Mouse (Mus musculus): Measurements from ENCODE around the gene Ptprd. TPM values are rescaled to one million over a fixed set of nuclear protein-coding genes. Genes with fewer than 3 reads are reported as not detected.
A peak's percentile ranks its signal among the peaks of the same experiment; 100 is the strongest.

Gene Ptprd
- polyA plus RNA-seq, 1 experiment from 2014 or later: 76.0 TPM

DNA sequence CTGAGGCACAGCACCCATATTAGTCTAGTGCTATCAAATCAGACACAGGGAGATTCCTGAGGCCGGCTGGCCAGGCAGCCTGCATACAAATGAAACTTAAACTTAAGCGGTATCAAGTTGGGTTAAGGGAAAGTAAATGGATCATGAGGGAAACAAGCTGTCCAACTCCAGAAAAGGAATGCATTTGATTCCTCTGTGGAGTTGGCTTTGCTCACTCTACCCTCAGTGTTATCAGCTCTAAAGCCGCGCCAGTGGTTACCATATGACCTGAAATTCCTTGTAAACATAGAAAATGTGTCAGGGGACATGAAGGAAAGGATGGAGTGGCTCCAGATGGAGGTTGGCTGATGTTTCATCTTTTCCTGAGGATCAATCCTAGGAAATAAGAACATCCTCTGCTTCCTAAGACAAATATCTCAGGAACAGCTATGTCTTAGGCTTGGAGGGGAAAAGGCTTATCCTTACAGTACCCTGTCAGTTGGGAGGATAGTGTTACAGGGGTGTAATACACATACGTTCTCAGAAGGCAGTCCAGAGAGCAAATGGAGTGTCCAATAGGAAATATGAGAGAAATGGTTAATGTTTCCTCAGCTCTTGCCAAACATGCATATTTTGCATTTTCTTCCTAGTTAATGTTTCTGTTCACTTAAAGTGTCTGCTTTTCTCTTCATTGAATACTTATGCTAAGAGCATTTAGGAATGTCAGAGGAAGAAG lies 697.7 kb downstream of the Ptprd start:
- Histone ChIP-seq H3K4me3 (replicated peaks; ENCODE audit: low read depth, low read length) (no peak overlapping the region), H3K4me1 (ENCODE audit: control insufficient read depth, insufficient read depth, low read length) (0 out of 2 replicates have a peak, but pooled peaks cover 7% of the 10 kb centered on the region), H3K27ac (replicated peaks; ENCODE audit: low read depth, low read length) (no peak overlapping the region), H3K36me3 (ENCODE audit: control insufficient read depth, insufficient read depth, low read length) (no peaks in the 10 kb centered on the region), H3K9ac (replicated peaks; ENCODE audit: low read length) (no peak overlapping the region), H3K9me3 (ENCODE audit: control insufficient read depth, low read length) (no peaks in the 10 kb centered on the region), H3K27me3 (ENCODE audit: control insufficient read depth, insufficient read depth, low read length) (no peaks in the 10 kb centered on the region), H3K4me2 (ENCODE audit: low read length) (no peak overlapping the region)
- WGBS: 77% methylated on average over 5 of the region's 5 CpGs
- no peak for ATAC-seq (ENCODE audit: low FRiP score, low TSS enrichment)
- no peak for DNase-seq

DNA sequence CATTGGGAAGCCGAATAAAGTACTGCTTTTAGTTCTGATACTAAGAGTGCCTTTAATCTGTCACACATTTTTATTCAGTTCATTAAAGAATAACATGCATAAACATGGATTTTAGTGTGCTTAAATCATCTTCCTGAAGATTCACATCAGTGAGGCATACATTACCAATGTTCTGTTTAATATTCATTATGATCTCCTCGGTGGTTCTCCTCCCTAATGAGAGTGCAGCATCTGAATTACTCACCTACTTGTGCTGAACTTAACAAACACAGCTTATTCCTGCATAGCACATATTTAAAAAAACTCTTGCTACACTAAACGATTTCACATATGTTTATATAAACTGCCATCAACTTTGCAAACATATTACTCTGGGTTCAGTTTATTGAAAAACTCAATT lies 698.7 kb downstream of the Ptprd start:
- Histone ChIP-seq H3K4me1 (ENCODE audit: control insufficient read depth, insufficient read depth, low read length) (0 out of 2 replicates have a peak, but pooled peaks cover 7% of the 10 kb centered on the region), H3K4me2 (ENCODE audit: low read length) (no peak overlapping the region), H3K4me3 (replicated peaks; ENCODE audit: low read depth, low read length) (no peak overlapping the region), H3K36me3 (ENCODE audit: control insufficient read depth, insufficient read depth, low read length) (no peaks in the 10 kb centered on the region), H3K9ac (replicated peaks; ENCODE audit: low read length) (no peak overlapping the region), H3K9me3 (ENCODE audit: control insufficient read depth, low read length) (no peaks in the 10 kb centered on the region), H3K27me3 (ENCODE audit: control insufficient read depth, insufficient read depth, low read length) (no peaks in the 10 kb centered on the region), H3K27ac (replicated peaks; ENCODE audit: low read depth, low read length) (no peak overlapping the region)
- no peak for DNase-seq
- WGBS: 53% methylated on average over 3 of the region's 3 CpGs
- no peak for ATAC-seq (ENCODE audit: low FRiP score, low TSS enrichment)

DNA sequence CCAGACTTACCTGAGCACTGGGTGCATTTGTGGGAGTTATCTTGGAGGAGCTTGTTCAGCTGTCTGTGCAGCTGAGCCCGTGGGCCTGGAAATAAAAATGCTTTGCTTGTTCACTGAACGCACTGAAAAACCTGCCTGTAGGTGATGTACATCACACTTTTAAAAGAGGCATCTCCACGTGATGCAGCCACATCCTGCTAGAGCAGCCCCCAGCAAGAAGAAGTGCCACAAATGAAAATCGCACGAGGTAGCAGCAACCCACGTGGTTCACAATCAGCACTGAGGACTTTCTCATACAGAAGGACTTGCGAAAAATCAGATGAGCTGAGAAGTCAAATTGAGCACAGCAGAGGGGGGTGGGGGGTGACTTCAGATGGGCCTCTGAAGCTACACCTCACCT lies 757.7 kb downstream of the Ptprd start:
- H3K4me1 ChIP-seq (ENCODE audit: control insufficient read depth, insufficient read depth, low read length): no peaks in the 10 kb centered on the region
- no peak overlapping the region for H3K4me3 ChIP-seq (replicated peaks; ENCODE audit: low read depth, low read length)
- no peaks in the 10 kb centered on the region for H3K36me3 ChIP-seq (ENCODE audit: control insufficient read depth, insufficient read depth, low read length)
- H3K4me2 ChIP-seq (ENCODE audit: low read length): no peak overlapping the region
- H3K27me3 ChIP-seq (ENCODE audit: control insufficient read depth, insufficient read depth, low read length): no peaks in the 10 kb centered on the region
- DNase-seq (no peak), ATAC-seq (ENCODE audit: low FRiP score, low TSS enrichment) (no peak)
- H3K9ac ChIP-seq (replicated peaks; ENCODE audit: low read length): no peak overlapping the region
- H3K27ac ChIP-seq (replicated peaks; ENCODE audit: low read depth, low read length): no peak overlapping the region
- WGBS: 83% methylated on average over 7 of the region's 7 CpGs
- H3K9me3 ChIP-seq (ENCODE audit: control insufficient read depth, low read length): no peaks in the 10 kb centered on the region

DNA sequence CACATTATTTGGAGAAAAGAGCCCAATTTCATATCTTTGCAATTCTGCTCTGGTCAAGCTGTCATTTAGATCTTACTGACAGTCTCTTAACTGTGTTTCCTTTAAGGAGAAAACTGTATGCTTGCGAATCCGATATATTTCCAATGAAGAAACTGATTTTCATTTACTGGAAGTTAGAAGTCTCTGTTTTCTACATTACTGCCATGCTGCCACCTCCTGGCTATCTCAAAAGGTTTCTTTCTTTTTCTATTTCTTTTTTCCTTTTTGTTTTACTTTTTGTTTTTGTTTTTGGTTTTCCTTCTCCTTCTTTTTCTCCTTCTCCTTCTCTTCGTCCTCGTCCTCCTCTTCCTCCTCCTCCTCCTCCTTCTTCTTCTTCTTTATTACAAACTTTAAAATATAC lies 812.6 kb downstream of the Ptprd start:
- 80% methylated on average over 4 of the region's 4 CpGs for WGBS
- Histone ChIP-seq H3K4me3 (replicated peaks; ENCODE audit: low read depth, low read length) (no peak overlapping the region), H3K36me3 (ENCODE audit: control insufficient read depth, insufficient read depth, low read length) (no peaks in the 10 kb centered on the region), H3K27me3 (ENCODE audit: control insufficient read depth, insufficient read depth, low read length) (no peaks in the 10 kb centered on the region), H3K4me2 (ENCODE audit: low read length) (no peak overlapping the region), H3K27ac (replicated peaks; ENCODE audit: low read depth, low read length) (no peak overlapping the region), H3K9me3 (ENCODE audit: control insufficient read depth, low read length) (no peaks in the 10 kb centered on the region), H3K4me1 (ENCODE audit: control insufficient read depth, insufficient read depth, low read length) (no peaks in the 10 kb centered on the region), H3K9ac (replicated peaks; ENCODE audit: low read length) (no peak overlapping the region)
- ATAC-seq (ENCODE audit: low FRiP score, low TSS enrichment) (no peak), DNase-seq (peak; percentile 64)

GRCm38 (mm10) chr4:77361728-77362127 lies 850.0 kb downstream of the Ptprd start:
- ATAC-seq (ENCODE audit: low FRiP score, low TSS enrichment) (no peak), DNase-seq (no peak)
- Histone ChIP-seq H3K9me3 (ENCODE audit: control insufficient read depth, low read length) (no peaks in the 10 kb centered on the region), H3K36me3 (ENCODE audit: control insufficient read depth, insufficient read depth, low read length) (no peaks in the 10 kb centered on the region), H3K27ac (replicated peaks; ENCODE audit: low read depth, low read length) (no peak overlapping the region), H3K4me2 (ENCODE audit: low read length) (no peak overlapping the region), H3K9ac (replicated peaks; ENCODE audit: low read length) (no peak overlapping the region), H3K27me3 (ENCODE audit: control insufficient read depth, insufficient read depth, low read length) (no peaks in the 10 kb centered on the region), H3K4me3 (replicated peaks; ENCODE audit: low read depth, low read length) (no peak overlapping the region), H3K4me1 (ENCODE audit: control insufficient read depth, insufficient read depth, low read length) (no peaks in the 10 kb centered on the region)

DNA sequence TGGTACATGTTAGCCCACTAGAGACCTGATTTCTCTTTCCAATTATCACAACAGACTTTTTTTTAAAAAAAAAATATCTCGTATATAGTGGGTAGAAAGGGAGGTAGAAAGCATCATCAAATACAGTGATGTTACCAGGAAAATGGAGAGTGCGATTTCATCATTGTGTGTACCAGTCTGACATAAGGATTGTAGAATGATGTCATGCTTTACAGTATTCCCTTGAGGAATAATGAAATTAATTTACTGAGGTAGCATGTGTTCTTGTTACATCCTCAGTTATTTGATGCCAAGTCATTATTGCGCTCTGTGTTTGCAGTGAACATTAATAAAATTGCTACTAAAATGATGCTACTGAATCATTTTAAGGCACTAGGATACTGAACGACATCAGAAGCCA lies 884.6 kb downstream of the Ptprd start:
- DNase-seq: no peak
- no peak for ATAC-seq (ENCODE audit: low FRiP score, low TSS enrichment)

GRCm38 (mm10) chr4:77317060-77317680 lies 894.6 kb downstream of the Ptprd start:
- H3K4me2 ChIP-seq (ENCODE audit: low read length): no peak overlapping the region
- peak; percentile 77 for DNase-seq

More for the DNA sequence above, 884.6 kb downstream of the Ptprd start:
- Histone ChIP-seq H3K36me3 (ENCODE audit: control insufficient read depth, insufficient read depth, low read length) (no peaks in the 10 kb centered on the region), H3K27ac (replicated peaks; ENCODE audit: low read depth, low read length) (no peak overlapping the region), H3K4me3 (replicated peaks; ENCODE audit: low read depth, low read length) (no peak overlapping the region), H3K9ac (replicated peaks; ENCODE audit: low read length) (no peak overlapping the region), H3K4me1 (ENCODE audit: control insufficient read depth, insufficient read depth, low read length) (no peaks in the 10 kb centered on the region), H3K4me2 (ENCODE audit: low read length) (no peak overlapping the region), H3K27me3 (ENCODE audit: control insufficient read depth, insufficient read depth, low read length) (no peaks in the 10 kb centered on the region), H3K9me3 (ENCODE audit: control insufficient read depth, low read length) (no peaks in the 10 kb centered on the region)
- 87% methylated on average over 4 of the region's 4 CpGs for WGBS

DNA sequence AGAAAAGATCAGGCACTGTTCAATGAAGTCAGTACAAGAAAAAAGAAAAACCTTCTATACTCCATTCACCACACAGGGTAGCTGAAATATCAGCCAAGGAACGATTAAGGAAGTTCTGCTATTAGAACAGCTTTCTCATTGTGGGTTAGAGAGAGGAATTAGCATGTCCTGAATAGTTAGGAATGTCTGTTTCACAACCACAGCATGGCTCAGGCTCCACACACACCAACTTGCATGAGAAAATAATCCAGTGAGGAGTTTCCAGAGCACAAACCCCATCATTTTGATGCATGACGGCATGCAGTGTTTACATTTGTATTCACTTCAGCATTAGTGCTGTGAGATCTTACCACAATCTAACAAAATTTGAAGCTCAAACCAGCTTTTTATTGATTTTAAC lies 895.1 kb downstream of the Ptprd start:
- DNase-seq: peak; percentile 45
- Histone ChIP-seq H3K4me2 (ENCODE audit: low read length) (no peak overlapping the region), H3K27me3 (ENCODE audit: control insufficient read depth, insufficient read depth, low read length) (no peaks in the 10 kb centered on the region), H3K4me1 (ENCODE audit: control insufficient read depth, insufficient read depth, low read length) (peaks cover 10% of the 10 kb centered on the region), H3K27ac (replicated peaks; ENCODE audit: low read depth, low read length) (0 out of 2 replicates have a peak overlapping the region, but pooled peaks have one; percentile 26), H3K9me3 (ENCODE audit: control insufficient read depth, low read length) (no peaks in the 10 kb centered on the region), H3K9ac (replicated peaks; ENCODE audit: low read length) (no peak overlapping the region), H3K36me3 (ENCODE audit: control insufficient read depth, insufficient read depth, low read length) (no peaks in the 10 kb centered on the region), H3K4me3 (replicated peaks; ENCODE audit: low read depth, low read length) (no peak overlapping the region)
- peak; percentile 57; the same call in 1 of the 2 replicates for ATAC-seq (ENCODE audit: low FRiP score, low TSS enrichment)
- WGBS: 26% methylated on average over 2 of the region's 2 CpGs

More at GRCm38 (mm10) chr4:77317060-77317680, 894.6 kb downstream of the Ptprd start:
- ATAC-seq (ENCODE audit: low FRiP score, low TSS enrichment): no peak
- Histone ChIP-seq H3K27ac (replicated peaks; ENCODE audit: low read depth, low read length) (no peak overlapping the region), H3K36me3 (ENCODE audit: control insufficient read depth, insufficient read depth, low read length) (no peaks in the 10 kb centered on the region), H3K4me1 (ENCODE audit: control insufficient read depth, insufficient read depth, low read length) (peaks cover 10% of the 10 kb centered on the region), H3K9me3 (ENCODE audit: control insufficient read depth, low read length) (no peaks in the 10 kb centered on the region), H3K27me3 (ENCODE audit: control insufficient read depth, insufficient read depth, low read length) (no peaks in the 10 kb centered on the region), H3K4me3 (replicated peaks; ENCODE audit: low read depth, low read length) (no peak overlapping the region), H3K9ac (replicated peaks; ENCODE audit: low read length) (no peak overlapping the region)
- WGBS: 39% methylated on average over 10 of the region's 10 CpGs
